Mouse (Mus musculus) heart, postnatal 25 days (tissue): ENCODE measurements around the gene Ggact. TPM values are rescaled to one million over a fixed set of nuclear protein-coding genes. Genes with fewer than 3 reads are reported as not detected.

Experiments used
- DNase-seq: peaks from one replicate; pipeline ENCODE4 v3.0.0; 2022; ENCODE audit warnings: low spot score
- intact Hi-C: fragments of 180-260 bp; cut with DNase I; formaldehyde crosslinking; loops from one replicate; pipeline ENCODE4 v1.15.1; 2025
- total RNA-seq, 2 experiments: library from RNA; stranded (reverse); gene quantifications; 2 replicates each; pipeline ENCODE4 v1.2.3; 2021

The Ggact gene
- total RNA-seq, 2 experiments from 2014 or later, result 23.8 to 27.1 TPM

GRCm38 (mm10) chr14:122790111-122790510 lies 123.4 kb downstream of the Ggact start:
- intact Hi-C loops, result no loop called here

DNA sequence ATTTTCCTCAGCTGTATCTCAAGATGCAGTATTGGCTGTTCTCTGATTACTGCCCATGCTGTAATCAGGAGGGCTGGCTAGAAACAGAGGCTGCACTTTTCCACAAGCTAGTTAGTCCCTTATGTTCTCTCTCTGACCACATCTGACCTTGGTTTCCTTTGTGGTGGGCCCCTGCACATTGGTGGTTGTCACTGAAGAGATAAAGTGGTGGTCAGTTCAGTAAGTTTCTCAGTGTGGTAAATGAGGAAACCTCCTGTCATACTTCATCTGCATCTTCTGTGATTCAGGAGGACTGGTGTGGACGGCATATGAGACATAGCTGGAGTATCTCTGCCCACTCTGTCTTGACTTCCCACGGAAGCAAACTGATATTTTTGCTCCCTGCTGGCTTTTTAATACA lies 125.4 kb downstream of the Ggact start:
- no peak for DNase-seq
- intact Hi-C loops, result no loop called here

More at GRCm38 (mm10) chr14:122790111-122790510, 123.4 kb downstream of the Ggact start:
- DNase-seq, result no peak

GRCm38 (mm10) chr14:122784701-122785100 lies 128.9 kb downstream of the Ggact start:
- intact Hi-C loops, result no loop called here

GRCm38 (mm10) chr14:122766448-122766847 lies 147.1 kb downstream of the Ggact start:
- DNase-seq, result no peak
- intact Hi-C loops, result no loop called here

More at GRCm38 (mm10) chr14:122784701-122785100, 128.9 kb downstream of the Ggact start:
- no peak for DNase-seq

Other genes with a start within 250 kb of the Ggact start
- gene Tmtc4, start 70.3 kb upstream of the Ggact start, total RNA-seq, result 10 to 100 TPM in 1 of 2 experiments, 1 to 10 TPM in 1; 9.6 to 15.2 TPM